Mouse (Mus musculus): ENCODE results near the gene Camsap1. TPM values are rescaled to one million over a fixed set of nuclear protein-coding genes. Genes with fewer than 3 reads are reported as not detected.

Gene Camsap1
- total RNA-seq, 2 experiments from 2014 or later = 32.6 to 32.8 TPM

DNA sequence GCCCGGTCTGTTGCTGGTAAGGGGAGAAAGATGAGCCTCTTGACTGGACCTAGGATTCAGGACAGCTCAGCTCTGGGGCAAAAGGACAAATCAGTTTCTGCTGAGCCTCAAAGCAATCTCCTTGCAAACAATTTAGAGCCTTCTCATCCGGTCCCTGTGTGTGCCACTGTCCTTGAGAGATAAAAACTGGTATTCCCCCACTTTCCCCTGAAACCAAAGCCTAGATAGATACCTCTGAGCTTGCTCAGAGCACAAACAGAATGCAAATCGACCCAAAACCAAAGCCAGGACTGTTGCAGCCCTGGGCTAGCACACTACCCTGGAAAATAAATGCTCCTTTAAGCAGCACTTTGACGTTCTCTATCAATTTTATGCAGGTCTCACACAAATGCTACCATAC is 4.1 kb downstream of the Camsap1 start:
- no peak for DNase-seq

DNA sequence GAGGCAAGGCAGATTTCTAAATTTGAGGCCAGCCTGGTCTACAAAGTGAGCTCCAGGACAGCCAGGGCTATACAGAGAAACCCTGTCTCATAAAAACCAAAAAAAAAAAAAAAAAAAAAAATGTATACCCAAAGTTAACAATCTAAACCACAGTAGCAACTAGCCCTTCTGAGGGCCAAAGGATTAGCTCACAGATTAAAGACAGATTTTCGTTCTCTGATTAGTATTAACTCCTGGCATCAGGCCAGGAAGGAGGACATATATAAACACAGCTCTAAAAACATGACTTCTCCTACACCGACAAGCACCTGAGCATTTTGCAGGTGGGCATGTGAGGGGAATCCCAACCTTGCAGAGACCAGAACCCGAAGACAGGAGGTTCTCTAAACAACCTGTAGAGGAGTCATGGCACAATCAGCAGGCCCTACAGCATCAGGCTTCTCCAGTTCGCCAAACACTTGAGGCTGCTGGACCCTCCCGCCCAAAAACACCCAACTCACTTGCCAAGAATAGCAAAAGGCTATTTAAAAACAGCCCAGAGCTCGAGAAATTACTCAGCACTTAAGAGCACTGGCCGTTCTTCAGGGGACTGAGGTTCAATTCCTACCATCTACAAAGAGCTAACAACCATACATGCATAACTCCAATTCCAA is 5.4 kb downstream of the Camsap1 start:
- DNase-seq = peak; percentile 35 to 49

DNA sequence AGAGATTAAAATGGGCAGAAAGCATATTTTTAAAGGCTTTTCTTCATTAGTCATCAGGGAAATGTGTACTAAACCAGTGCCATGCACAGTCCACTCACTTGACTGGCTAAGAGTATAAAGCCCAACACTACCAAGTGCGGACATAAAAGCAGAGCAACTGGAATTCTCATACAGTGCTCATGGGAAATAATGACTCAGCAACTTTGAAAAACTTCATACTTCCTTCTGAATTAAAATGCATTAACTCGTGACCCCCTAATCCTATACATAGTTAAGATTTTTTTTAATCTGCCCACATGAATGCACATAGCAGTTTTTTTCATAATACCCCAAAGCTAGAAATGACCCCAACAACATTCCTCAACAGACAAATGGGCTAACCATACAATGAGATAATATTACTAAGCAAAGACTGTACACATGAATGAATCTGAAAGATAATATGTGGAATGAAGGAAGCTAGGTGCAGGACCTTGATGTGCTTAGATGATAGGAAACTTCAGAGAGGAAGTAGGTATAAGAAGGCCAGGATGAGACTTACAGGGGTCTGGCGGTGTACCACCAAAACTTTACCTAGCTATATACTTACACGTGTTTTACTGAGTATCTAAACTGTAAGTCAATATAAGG is 7.8 kb downstream of the Camsap1 start:
- no peak for DNase-seq

DNA sequence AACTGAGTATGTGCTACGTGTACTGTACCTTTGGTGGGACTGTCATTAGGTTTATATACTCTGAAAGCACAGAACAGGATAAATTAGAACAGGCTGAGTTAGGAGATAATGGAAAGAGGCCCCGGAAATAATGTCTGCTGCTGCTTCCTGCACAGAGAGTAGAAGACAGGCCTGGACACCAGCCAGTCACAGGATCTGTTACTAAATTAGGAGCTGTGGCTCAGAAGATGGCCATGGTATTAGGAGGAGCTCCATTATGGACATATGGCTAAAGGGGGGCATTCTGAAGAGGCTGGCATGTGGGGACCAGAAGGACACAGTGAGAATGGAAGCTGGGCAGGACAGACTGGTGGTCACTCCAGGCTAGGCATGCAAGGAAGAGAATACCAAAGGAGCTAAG is 12.7 kb downstream of the Camsap1 start:
- peak; percentile 70 to 74 for DNase-seq

DNA sequence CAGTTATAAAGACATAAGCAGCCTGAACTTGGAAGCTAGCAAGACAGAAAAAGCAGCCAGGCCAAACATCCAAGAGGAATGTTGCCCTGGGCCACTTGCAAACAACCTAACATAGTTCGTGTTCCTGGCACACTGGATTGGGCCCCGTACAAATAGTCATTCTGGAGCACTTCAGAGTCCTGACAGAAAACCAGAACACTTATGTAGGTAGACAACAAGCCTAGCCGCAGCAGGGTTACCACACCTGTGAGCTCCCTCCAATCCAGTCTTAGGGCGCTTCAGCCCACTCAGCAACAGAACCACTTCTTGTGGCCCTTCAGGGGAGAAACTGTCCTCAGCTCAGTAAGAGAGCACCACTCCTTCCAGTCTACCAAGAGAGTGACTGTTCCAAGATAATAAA is 13.8 kb downstream of the Camsap1 start:
- DNase-seq = peak; percentile 50 to 70

DNA sequence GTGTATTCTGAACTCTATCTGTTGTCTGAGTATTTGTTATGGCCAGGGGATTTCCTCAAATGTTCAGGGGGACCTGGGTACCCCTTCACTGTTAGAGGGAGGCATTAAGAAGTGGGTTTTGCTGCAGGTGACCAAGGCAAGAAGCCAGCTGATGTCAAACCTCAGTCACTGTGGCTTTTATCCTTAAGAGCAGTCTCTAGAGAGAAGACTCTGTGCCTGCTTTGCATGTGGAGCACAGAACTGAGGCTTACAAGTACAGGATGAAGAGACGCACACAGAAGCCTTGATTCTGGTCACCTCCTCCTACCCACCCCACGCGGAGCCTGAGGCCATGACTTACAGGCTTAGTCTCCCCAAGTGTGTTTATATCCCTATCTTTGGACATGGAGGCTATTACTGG is 33.8 kb downstream of the Camsap1 start:
- no peak for DNase-seq

DNA sequence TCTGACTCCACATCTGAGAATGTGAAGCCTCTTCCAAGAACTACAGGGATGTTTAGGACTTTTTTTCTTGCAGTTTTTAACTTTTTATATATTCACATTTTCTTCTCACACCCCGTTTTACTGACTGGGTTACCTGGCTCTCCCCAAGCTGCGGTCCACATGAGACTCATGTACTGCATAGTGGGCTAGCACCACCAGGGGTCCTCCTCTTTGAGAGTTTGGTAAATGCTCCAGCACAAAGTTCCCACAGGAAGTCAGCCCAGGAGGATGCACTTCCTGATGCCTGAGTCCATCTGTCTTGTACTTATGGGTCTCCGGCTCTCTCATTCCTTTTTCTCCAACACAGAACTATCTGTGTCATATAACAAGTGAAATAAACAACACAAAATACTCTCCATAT is 35.1 kb downstream of the Camsap1 start:
- no peak for DNase-seq

DNA sequence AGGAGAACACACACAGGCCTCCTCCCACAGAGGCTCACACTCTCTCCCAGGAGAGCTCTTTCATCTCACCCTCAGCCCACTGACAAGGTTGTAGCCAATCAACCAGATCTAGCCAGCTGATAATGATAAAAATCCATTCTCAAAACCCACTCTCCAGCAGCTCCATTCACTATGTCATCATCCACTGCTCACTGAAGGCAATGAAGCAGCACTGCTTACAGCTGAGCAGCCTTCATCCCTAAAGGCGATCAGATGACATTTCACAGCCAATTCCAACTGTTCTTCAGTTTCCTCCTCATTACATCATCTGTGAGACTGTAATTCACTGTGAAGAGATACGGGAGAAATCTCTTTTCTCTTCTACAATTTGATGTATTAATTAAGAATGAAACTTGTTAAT is 39.3 kb downstream of the Camsap1 start:
- DNase-seq = no peak

DNA sequence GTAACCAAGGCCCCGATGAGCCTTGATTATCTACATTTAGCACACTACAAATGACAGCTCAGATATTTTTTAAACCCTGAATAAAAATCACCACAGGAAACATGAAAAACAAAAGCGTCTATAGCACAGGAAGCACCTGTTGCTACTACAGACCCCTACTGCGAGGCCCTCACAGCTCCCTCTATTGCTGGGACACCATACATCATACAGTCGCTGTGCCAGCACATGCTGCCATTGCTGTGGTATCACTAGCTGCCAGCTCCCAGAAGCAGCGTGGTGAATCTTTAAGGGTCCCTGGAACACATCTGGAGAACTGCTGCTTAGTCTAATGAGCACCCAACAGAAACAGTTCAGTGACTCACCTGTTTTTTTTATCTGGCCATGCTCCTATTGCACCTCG is 42.6 kb downstream of the Camsap1 start:
- no peak for DNase-seq

DNA sequence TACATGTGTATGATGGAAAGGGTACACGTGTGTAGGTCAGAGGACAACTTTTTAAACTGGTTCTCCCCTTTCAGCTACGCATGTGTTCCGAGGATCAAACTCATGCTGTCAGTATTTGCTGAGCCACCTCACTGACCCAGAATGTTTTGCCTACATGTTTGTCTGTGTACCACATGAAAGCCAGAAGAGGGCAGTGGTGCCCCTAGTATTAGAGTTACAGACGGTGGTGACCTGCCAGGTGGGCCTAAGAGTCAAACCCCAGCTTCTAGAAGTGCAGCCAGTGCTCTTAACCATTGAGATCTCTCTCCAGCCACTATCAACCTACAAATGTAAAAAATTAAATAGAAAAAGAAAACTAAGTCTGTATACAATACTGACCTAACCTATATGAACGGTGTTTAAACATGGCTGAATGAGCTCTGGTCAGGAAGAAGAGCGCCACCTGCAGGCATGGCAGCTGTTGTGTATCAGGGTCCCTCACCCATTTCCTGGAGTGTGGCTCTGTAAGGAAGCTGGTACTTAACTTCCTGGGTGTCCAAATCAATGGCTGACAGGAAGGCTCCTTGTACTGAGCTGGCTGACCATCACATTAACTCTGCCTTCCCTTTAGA is 51.7 kb downstream of the Camsap1 start:
- DNase-seq = peak in 1 of 2 experiments; percentile 39

DNA sequence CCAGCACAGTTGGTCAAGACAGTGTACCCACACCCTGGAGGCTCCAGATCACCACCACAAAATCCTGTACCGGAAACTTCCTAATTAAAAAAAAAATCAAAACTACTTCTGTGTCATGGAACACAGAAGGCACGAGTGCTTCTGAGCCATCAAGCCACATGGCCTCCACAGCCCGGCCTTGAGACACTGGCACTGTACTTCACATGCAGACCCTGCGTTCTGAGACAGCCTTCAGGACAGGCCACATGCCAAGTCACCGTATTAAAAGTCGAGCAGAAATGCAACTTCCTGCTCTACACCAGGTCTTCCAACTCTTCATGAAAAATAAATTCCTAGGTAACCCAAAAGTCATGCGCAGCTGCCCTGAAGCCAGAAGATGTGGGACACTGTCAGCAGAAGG is 55.3 kb downstream of the Camsap1 start:
- no peak for DNase-seq

DNA sequence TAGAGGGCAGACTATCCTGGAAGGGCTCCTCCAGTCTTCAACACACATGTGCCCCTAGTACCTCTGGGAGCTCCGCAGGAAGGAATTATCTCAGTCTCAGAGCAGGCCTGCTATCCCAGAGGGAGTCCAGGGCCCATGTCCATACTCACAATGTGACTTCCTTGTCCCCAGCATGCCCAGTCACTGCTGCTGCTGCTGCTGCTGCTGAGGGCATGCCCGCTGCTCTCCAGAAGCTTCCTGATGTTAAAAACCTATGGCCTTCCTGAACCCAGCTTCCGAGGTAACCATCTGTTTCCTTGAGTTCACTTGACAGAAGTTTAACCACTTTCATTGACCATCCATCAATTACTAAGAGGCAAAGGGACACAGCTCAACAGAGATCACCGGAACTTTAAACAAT is 58.1 kb downstream of the Camsap1 start:
- DNase-seq = no peak

DNA sequence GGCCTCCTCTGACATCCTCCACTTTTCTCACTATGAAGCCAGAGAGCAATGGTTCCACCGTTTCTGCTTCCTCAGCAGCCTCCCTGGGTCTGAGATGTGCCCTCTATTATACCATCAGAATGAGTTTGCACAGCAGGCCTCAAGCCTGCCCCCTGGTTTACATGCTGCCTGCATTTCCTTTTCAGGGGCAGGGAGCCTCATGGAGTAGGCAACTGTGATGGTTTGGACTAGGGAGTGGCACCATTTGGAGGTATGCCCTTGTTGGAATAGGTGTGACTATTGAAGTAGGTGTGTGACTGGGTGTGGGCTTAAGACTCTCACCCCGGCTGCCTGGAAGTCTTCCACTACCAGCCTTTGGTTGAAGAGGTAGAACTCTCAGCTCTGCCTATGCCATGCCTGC is 59.3 kb downstream of the Camsap1 start:
- DNase-seq = no peak

DNA sequence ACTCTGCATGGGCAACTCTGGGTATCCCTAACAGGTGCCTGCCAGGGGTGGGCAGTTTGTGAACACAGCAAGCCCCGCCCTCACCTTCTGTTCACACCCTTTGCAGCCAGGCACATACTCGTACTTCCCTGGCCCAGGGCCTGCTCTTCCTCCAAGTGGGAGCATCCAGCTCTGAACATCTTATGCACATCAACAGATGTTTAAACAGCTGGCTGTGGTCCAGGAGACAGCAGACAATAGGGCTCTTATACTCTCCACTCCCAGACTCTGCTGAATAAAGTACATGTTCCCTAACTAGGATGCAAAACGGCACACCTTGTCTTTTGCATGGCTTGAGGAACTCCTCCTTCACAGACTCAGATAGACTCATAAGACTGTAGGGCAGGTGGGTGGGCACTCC is 63.1 kb downstream of the Camsap1 start:
- no peak for DNase-seq

DNA sequence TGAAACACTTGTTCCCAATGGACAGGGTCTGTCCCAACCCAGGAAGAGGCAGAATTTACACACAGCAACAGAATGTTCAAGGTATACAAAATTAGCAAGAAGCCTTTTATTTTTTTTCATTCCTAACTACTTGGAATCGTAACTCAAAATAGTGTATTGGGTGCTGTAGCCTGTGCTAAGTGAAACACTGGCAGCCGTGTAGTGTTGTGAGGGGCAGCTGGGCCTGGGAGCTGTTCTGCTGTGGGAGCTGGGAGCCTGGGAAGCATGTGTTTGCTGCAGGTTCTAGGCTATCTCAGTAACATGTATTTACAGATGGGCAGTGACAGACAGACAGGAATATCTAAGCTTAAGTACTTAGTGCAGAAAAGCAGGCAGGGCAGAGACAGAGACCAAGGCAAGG is 64.7 kb downstream of the Camsap1 start:
- DNase-seq = no peak

DNA sequence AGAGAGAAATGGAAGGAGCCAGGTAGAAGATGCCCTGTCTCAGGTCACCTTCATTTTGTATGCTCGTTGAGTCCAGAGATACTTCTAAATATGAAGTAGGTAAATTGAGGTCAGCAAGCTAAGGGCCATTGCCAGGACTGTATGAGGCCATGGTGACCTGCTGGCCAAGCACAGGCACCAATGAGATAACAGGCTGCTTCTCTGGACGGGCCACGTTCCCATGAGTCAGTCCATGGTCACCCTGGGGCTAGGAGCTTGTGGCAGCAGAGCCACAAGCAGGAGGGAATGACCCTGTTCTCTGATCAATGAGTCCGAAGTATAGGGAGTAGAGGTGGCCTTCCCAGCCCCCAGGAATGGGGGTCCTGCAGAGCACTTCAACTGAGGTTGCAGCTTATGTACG is 68.3 kb downstream of the Camsap1 start:
- DNase-seq = peak in 1 of 2 experiments; percentile 20

DNA sequence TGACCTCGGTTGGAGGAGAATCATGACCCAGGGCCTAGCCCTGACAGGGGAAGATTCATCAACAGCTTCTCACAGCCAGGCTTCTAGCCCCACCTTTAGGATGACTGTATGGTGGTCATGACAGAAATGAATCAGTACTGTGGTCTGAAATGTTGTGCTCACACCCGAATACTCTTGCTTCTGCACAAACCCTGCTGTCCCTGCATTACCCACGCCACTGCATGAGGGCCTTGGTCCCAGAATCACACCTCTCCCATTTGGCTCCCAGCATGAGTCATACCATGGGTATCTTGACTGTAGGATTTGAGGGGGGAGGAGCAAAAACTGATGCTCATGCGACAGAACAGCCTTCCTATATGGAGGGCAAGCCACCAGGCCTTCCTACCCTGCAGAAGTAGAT is 68.9 kb downstream of the Camsap1 start:
- DNase-seq = no peak

DNA sequence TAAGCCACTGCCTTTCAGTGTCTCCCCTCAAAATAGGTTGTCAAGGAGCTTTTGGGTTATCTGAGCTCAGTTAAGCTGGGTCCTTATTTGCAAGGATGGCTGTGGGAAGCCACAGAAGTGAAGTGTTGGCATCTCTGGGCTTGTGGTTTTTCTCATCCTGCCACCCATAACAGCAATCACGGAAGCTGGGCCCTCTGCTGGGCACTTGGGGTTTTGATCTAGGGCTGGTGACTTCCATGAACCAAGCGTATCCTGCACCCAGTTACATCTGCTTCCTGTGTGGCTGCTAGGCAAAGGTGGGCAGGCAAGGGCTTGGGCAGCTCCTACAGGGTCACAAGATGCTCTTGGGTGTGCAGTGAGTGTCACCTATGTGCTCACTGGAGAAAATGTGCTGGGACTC is 69.8 kb downstream of the Camsap1 start:
- DNase-seq = no peak

DNA sequence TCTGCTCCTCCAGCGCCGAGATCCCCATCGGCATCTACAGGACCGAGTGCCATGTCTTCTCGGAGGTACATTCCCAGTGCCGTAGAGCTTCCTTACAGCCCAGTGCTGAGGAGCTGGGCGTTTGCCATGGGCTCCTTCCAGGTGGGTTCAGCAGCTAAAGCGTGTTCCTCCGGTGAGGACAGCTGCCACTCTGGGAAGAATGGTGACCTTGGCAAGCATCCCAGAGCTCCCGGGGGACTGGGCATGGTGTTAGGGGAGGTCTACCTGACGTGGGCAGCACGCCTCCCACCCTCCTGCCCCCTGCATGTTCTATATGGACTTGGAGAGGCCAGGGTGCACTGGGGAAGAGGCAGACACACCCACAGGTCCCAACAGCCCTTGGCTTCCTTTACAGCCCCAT is 73.2 kb downstream of the Camsap1 start:
- DNase-seq = no peak

DNA sequence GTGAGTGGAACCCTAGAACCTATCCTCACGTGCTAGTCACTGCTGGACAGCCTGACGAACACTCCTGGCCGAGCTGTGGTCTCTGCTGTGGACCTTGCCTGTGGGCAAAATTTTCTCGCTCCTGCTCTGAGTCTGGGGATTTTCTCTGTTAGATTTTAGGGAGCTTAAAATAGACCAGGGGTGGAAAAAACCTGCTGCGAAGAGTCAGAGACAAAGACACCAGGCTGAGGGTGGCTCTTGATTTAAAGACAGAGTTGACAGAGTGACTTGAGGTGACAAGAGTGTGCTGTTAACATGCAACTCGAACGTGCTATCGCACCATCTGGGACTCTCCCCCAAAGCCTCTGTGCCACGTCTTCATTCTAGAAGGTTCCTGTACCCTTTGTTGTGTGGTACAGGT is 84.1 kb downstream of the Camsap1 start:
- DNase-seq = no peak

DNA sequence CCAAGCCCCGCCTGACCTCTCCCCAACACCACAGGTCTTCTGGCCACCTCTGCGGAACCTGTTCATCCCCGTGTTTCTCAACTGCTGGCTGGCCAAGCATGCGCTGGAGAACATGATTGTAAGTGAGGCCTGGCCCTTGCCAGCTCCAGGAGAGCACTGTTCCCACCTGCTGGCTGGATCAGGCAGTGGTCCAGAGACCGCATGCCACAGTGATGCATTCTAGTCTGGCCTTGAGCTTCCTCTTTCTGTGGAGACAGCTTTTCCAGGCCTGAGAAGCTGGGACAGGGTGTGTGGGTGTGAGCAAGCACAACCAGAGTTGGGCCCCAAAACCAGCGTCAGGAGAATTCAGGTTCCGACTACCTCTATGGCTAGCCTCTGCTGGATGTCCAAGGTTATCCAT is 90.6 kb downstream of the Camsap1 start:
- DNase-seq = no peak

DNA sequence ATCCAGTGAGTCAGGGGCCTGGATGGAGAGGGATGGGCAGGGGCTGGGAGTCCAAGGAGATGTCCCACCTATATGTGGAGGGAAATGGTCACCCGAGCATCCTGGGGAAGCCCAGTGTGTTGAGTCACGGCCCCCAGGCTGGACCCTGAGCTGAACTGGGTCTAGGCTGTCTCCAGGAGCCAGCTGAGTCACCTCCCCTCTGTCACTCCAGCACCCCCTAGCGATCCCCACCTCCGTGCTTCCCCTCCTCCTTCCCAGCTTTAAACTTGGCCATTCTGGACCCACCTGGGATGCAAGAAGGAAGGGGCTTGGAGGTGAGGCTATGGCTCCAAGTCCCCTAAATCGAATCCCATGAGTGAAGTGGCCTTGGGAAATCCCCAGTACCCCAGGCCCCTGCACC is 94.9 kb downstream of the Camsap1 start:
- DNase-seq = no peak

DNA sequence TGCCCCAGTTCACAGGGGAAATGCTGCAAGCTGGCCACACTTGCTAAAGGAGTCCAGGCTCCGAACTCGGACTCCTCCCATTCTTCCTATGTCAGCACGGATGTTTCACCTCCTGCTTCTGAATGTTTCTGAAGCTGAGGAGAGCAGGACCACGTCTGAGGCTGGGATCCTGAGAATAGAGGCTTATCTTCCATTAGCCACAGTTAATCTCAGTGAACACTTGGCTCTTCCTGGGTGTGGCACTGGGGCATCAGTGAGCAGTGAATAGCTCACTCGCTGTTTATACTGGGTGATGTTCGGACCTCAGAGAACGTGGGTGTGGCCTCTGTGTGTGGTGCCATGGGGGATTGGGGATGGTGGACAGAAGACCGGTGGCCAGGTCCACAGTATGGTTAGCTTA is 95.9 kb downstream of the Camsap1 start:
- DNase-seq = no peak

DNA sequence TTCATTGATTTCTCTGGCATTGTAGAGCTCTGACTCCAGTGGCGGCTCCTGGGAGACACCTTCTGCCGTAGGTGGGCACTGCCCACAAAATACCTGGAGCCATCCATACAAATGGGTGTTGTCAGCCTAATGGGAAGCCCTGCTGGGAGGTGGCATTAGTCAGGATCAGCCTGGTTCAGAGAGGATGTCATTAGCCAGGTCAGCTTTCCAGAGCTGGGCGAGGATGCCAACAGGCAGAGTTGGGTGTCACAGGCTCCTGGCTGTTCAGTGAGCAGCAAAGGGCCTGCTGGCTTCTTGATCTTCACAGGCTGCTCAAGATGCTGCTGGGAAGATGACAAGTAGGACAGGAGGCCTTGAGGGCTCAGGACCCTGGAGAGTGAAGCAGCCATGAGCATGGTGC is 98.3 kb downstream of the Camsap1 start:
- DNase-seq = no peak
